Mouse (Mus musculus) bone marrow macrophage, adult 2 months (primary cell): ENCODE measurements around the gene Sdk2.

ENCODE experiments used
- CTCF ChIP-seq: IDR thresholded peaks from 2 replicates; pipeline ENCODE4 v1.5.1; 2012; ENCODE audit warnings: low read depth, mild to moderate bottlenecking, low read length, moderate library complexity
- POLR2A ChIP-seq: IDR thresholded peaks from 2 replicates; pipeline ENCODE4 v1.6.1; 2012; ENCODE audit warnings: mild to moderate bottlenecking, low read depth, low read length, borderline replicate concordance

DNA sequence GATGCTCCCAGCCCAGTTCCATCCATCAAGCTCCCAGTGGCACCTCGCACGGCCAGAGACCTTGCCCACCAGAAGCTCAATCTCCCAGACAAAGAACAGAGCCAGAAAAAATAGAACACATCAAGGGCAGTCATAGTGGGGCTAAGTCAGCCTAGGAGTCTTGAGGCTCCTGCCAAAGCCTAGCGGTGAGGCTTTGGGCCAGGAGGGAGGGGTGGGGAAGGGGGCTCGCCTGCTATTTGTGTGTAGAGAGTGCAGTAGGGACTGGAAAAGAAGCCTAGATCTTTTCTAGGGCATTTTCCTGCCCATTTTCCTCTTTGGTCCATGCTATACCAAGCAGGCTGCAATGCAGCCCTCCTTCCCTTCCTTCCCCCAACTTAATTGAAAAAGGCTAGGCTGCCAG is 76.8 kb downstream of the Sdk2 start:
- TF ChIP-seq POLR2A (no peak), CTCF (no peak)
